Mouse (Mus musculus): ENCODE measurements around the gene Bmf. TPM values are rescaled to one million over a fixed set of nuclear protein-coding genes. Genes with fewer than 3 reads are reported as not detected.

Gene Bmf
- polyA plus RNA-seq, 1 experiment: 11.7 TPM

GRCm38 (mm10) chr2:118512418-118513377, 36.8 kb downstream of the Bmf start:
- no peak for DNase-seq (ENCODE audit: low spot score)

GRCm38 (mm10) chr2:118511779-118512417, 37.6 kb downstream of the Bmf start:
- DNase-seq (ENCODE audit: low spot score): no peak

- peak; percentile 85 for DNase-seq (ENCODE audit: low spot score)
These were observed 38.8 kb downstream of the Bmf start for GRCm38 (mm10) chr2:118510447-118511310.

- DNase-seq (ENCODE audit: low spot score): no peak
These were observed 39.6 kb downstream of the Bmf start for GRCm38 (mm10) chr2:118509688-118510446.

- DNase-seq (ENCODE audit: low spot score): no peak
These were observed 42.4 kb downstream of the Bmf start for GRCm38 (mm10) chr2:118507126-118507525.

GRCm38 (mm10) chr2:118500191-118500590, 49.3 kb downstream of the Bmf start:
- DNase-seq (ENCODE audit: low spot score): no peak

GRCm38 (mm10) chr2:118499135-118499961, 50.1 kb downstream of the Bmf start:
- DNase-seq (ENCODE audit: low spot score): no peak

- no peak for DNase-seq (ENCODE audit: low spot score)
These were observed 51.0 kb downstream of the Bmf start for GRCm38 (mm10) chr2:118498476-118498875.

- no peak for DNase-seq (ENCODE audit: low spot score)
These were observed 51.6 kb downstream of the Bmf start for GRCm38 (mm10) chr2:118497890-118498289.

- DNase-seq (ENCODE audit: low spot score): no peak
These were observed 54.5 kb downstream of the Bmf start for GRCm38 (mm10) chr2:118495024-118495423.

GRCm38 (mm10) chr2:118491741-118492395, 57.6 kb downstream of the Bmf start:
- DNase-seq (ENCODE audit: low spot score): no peak

- DNase-seq (ENCODE audit: low spot score): no peak
These were observed 58.2 kb downstream of the Bmf start for GRCm38 (mm10) chr2:118491281-118491731.

- no peak for DNase-seq (ENCODE audit: low spot score)
These were observed 59.0 kb downstream of the Bmf start for GRCm38 (mm10) chr2:118490241-118491091.

- no peak for DNase-seq (ENCODE audit: low spot score)
These were observed 61.7 kb downstream of the Bmf start for GRCm38 (mm10) chr2:118487806-118488205.

- DNase-seq (ENCODE audit: low spot score): peak; percentile 84
These were observed 62.6 kb downstream of the Bmf start for GRCm38 (mm10) chr2:118486933-118487332.

- DNase-seq (ENCODE audit: low spot score): no peak
These were observed 64.1 kb downstream of the Bmf start for GRCm38 (mm10) chr2:118485415-118485814.

- DNase-seq (ENCODE audit: low spot score): no peak
These were observed 65.0 kb downstream of the Bmf start for GRCm38 (mm10) chr2:118484386-118484898.

- no peak for DNase-seq (ENCODE audit: low spot score)
These were observed 66.5 kb downstream of the Bmf start for GRCm38 (mm10) chr2:118483032-118483431.

Measured in urinary bladder, adult 2 months (tissue).